Mouse (Mus musculus): ENCODE results near the gene Vps13a.

DNA sequence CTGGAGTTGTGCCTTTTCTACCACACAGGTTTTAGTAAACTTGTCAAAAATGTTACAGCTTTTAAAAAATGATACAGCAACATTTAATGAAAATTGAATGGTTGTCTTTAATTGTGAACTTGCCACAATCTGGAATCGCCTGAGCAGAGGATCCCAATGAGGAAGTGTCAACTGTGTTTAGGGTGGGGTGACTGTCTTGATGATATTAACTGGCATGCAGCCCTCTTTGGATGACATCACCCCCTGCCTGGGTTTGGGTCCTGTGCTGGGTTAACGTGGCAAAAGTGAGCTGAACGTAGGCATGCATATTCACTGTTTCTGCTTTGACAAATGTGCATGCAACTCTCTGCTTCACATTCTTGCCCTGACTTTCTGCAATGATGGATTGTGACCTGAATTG lies 27.6 kb downstream of the Vps13a start:
- TF ChIP-seq EP300 (IDR thresholded peaks at IDR 0.05; ENCODE audit: low read depth) (no peak), CTCF (IDR thresholded peaks at IDR 0.05; ENCODE audit: low read depth) (no peak)

All from heart, postnatal 0 days (tissue).